Mouse (Mus musculus) hindbrain, embryonic 14.5 days (tissue): Measurements from ENCODE around the gene Gm20683. TPM values are rescaled to one million over a fixed set of nuclear protein-coding genes. Genes with fewer than 3 reads are reported as not detected.

ENCODE experiments used
- ATAC-seq: fragments of 200-750 bp; cut with Nextera tagmentation; 2 replicates; pipeline ENCODE4 v1.8.0; 2017; ENCODE audit warnings: moderate number of reproducible peaks, mild to moderate bottlenecking, moderate TSS enrichment, moderate library complexity; ENCODE audit not compliant: low FRiP score
- DNase-seq: peaks from one replicate; pipeline ENCODE4 v3.0.0-alpha.2; 2015; ENCODE audit warnings: low spot score
- H3K27ac ChIP-seq: fragments of 300-500 bp; sonication (generic); 2 replicates; pipeline ENCODE4 v1.5.1; 2014; ENCODE audit warnings: mild to moderate bottlenecking, moderate library complexity
- H3K27me3 ChIP-seq: fragments of 300-500 bp; sonication (generic); 2 replicates; pipeline ENCODE4 v1.6.1; 2014; ENCODE audit warnings: mild to moderate bottlenecking, low read length, mixed read lengths; ENCODE audit not compliant: control insufficient read depth, insufficient read depth
- H3K36me3 ChIP-seq: fragments of 300-500 bp; sonication (generic); replicated peaks from 2 replicates; pipeline ENCODE4 v1.6.1; 2014; ENCODE audit not compliant: control insufficient read depth, insufficient read depth
- H3K4me1 ChIP-seq: fragments of 300-500 bp; sonication (generic); replicated peaks from 2 replicates; pipeline ENCODE4 v1.6.1; 2014; ENCODE audit warnings: antibody characterized with exemption, low read length, mixed read lengths; ENCODE audit not compliant: control insufficient read depth, insufficient read depth
- H3K4me2 ChIP-seq: fragments of 300-500 bp; sonication (generic); replicated peaks from 2 replicates; pipeline ENCODE4 v1.6.1; 2014; ENCODE audit warnings: mild to moderate bottlenecking, moderate library complexity
- H3K4me3 ChIP-seq: fragments of 300-500 bp; sonication (generic); replicated peaks from 2 replicates; pipeline ENCODE4 v1.5.1; 2014; ENCODE audit warnings: mild to moderate bottlenecking, low read length
- H3K9ac ChIP-seq: fragments of 300-500 bp; sonication (generic); 2 replicates; pipeline ENCODE4 v1.6.1; 2014
- H3K9me3 ChIP-seq: fragments of 300-500 bp; sonication (generic); 2 replicates; pipeline ENCODE4 v1.6.1; 2016; ENCODE audit warnings: low read length; ENCODE audit not compliant: control insufficient read depth
- WGBS: fragments of 180-500 bp; shearing (Covaris S2); extraction: QIAGEN DNeasy Blood & Tissue Kit; methylation state at CpG from one replicate; pipeline ENCODE4 v1.1.7; 2014; 5-methylcytosine and 5-hydroxymethylcytosine counted together
- polyA plus RNA-seq: library from polyadenylated mRNA; unstranded; fragments of >200 nt; fragmentation: Nextera tagmentation; extraction: Ambion mirVana; gene quantifications from 2 replicates; pipeline ENCODE4 v1.2.1, GENCODE M21; 2014

The Gm20683 gene
- polyA plus RNA-seq, 1 experiment from 2014 or later = 8.7 TPM

GRCm38 (mm10) chr17:25860832-25861703 is 19.5 kb upstream of the Gm20683 start, which contains the start of gene Wdr90:
Gene Wdr90 (minus strand): TSS chr17:25861501.
- 4% methylated on average over 61 of the region's 65 CpGs for WGBS
- Histone ChIP-seq H3K9me3 (no peaks in the 10 kb centered on the region), H3K4me3 (peak within 1 kb of the TSS; percentile 68), H3K27ac (peak within 1 kb of the TSS; percentile 90), H3K4me2 (peak within 1 kb of the TSS; percentile 94), H3K36me3 (no peaks in the 10 kb centered on the region), H3K4me1 (peaks cover 14% of the 10 kb centered on the region), H3K9ac (peak within 1 kb of the TSS; percentile 83), H3K27me3 (no peaks in the 10 kb centered on the region)
- DNase-seq (peak; percentile 95), ATAC-seq (peak; percentile 93)

- Histone ChIP-seq H3K9me3 (no peaks in the 10 kb centered on the region), H3K4me1 (peaks cover 14% of the 10 kb centered on the region), H3K9ac (peak overlapping the region; percentile 83; the same call in 1 of the 2 replicates), H3K4me3 (peak overlapping the region; percentile 68; the same call in 1 of the 2 replicates), H3K36me3 (no peaks in the 10 kb centered on the region), H3K4me2 (peak overlapping the region; percentile 94), H3K27ac (no peak overlapping the region), H3K27me3 (no peaks in the 10 kb centered on the region)
- ATAC-seq (no peak), DNase-seq (no peak)
- WGBS = 94% methylated on average over 6 of the region's 6 CpGs
Measured at GRCm38 (mm10) chr17:25860229-25860628, 18.7 kb upstream of the Gm20683 start.

- H3K9me3 ChIP-seq = no peaks in the 10 kb centered on the region
Measured at GRCm38 (mm10) chr17:25844396-25844901, 2.9 kb upstream of the Gm20683 start, which contains the start of gene Rhot2. Gene Rhot2 (minus strand): TSS chr17:25844851.

DNA sequence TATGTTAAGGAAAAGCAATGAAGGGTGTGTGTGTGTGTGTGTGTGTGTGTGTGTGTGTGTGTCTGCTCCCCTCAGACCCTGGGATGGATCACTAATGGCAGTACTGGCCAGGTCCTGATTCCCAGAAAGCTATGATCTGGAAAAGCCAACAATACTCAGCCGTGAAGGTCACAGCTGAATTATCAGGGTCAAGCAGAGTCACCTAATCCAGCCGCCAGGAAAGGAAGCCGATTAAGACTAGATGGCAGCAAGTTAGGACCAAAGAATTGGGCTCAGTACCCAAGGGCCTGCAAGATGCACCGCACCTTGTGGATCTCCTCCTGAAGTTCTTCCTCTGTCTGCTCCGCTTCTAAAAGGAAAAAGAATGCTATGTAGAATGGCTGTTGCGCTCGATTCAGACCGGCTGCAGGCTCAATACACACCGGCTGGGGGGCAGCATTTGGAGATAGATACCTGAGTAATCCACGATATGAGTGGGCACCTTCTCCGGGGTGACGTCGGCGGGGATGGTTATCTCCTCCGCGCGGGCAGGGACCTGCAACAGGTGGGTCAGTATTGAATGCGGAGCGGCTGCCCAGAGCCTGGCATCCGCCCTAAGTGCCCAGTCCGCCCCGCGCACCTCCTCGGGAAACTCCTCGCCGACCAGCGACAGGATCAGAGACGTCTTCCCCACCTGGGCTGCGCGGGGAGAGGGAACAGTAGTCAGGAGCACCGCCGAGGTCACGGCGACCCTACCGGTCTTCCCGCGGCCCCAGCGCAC is 2.3 kb upstream of the Gm20683 start:
- DNase-seq (no peak), ATAC-seq (peak; percentile 42)
- Histone ChIP-seq H3K27me3 (no peaks in the 10 kb centered on the region), H3K4me2 (peak overlapping the region; percentile 95), H3K9ac (peak overlapping the region; percentile 86), H3K4me3 (peak overlapping the region; percentile 82), H3K27ac (peak overlapping the region; percentile 66), H3K36me3 (peaks cover 54% of the 10 kb centered on the region), H3K4me1 (peaks cover 9% of the 10 kb centered on the region; the same call in 1 of the 2 replicates), H3K9me3 (no peaks in the 10 kb centered on the region)
- 4% methylated on average over 37 of the region's 38 CpGs for WGBS

More at GRCm38 (mm10) chr17:25844396-25844901, 2.9 kb upstream of the Gm20683 start, which contains the start of gene Rhot2:
- H3K4me2 ChIP-seq = peak within 1 kb of the TSS; percentile 95
- H3K27ac ChIP-seq = peak within 1 kb of the TSS; percentile 66
- no peaks in the 10 kb centered on the region for H3K27me3 ChIP-seq
- peaks cover 9% of the 10 kb centered on the region; the same call in 1 of the 2 replicates for H3K4me1 ChIP-seq
- DNase-seq (peak; percentile 89), ATAC-seq (peak; percentile 94)
- under 1% methylated on average over 20 of the region's 21 CpGs for WGBS
- peak within 1 kb of the TSS; percentile 86 for H3K9ac ChIP-seq
- peaks cover 54% of the 10 kb centered on the region for H3K36me3 ChIP-seq
- peak within 1 kb of the TSS; percentile 82 for H3K4me3 ChIP-seq

GRCm38 (mm10) chr17:25843122-25843521 is 1.6 kb upstream of the Gm20683 start:
- H3K4me3 ChIP-seq = peak overlapping the region; percentile 82
- WGBS = 94% methylated on average over 4 of the region's 4 CpGs
- no peak overlapping the region for H3K27ac ChIP-seq
- 0 out of 2 replicates have a peak overlapping the region, but pooled peaks have one; percentile 20 for H3K9ac ChIP-seq
- no peaks in the 10 kb centered on the region for H3K27me3 ChIP-seq
- ATAC-seq = no peak
- H3K4me1 ChIP-seq = peaks cover 10% of the 10 kb centered on the region; the same call in 1 of the 2 replicates
- H3K36me3 ChIP-seq = peaks cover 57% of the 10 kb centered on the region
- DNase-seq = no peak
- H3K9me3 ChIP-seq = no peaks in the 10 kb centered on the region
- H3K4me2 ChIP-seq = peak overlapping the region; percentile 95

- H3K9ac ChIP-seq = no peak overlapping the region
- no peaks in the 10 kb centered on the region for H3K27me3 ChIP-seq
- 85% methylated on average over 3 of the region's 3 CpGs for WGBS
- DNase-seq (no peak), ATAC-seq (no peak)
- H3K27ac ChIP-seq = no peak overlapping the region
- no peaks in the 10 kb centered on the region for H3K9me3 ChIP-seq
- peaks cover 16% of the 10 kb centered on the region for H3K4me1 ChIP-seq
- H3K4me2 ChIP-seq = no peak overlapping the region
- H3K36me3 ChIP-seq = peaks cover 56% of the 10 kb centered on the region
- H3K4me3 ChIP-seq = no peak overlapping the region
Measured at GRCm38 (mm10) chr17:25842509-25842908, 946 bp upstream of the Gm20683 start.

DNA sequence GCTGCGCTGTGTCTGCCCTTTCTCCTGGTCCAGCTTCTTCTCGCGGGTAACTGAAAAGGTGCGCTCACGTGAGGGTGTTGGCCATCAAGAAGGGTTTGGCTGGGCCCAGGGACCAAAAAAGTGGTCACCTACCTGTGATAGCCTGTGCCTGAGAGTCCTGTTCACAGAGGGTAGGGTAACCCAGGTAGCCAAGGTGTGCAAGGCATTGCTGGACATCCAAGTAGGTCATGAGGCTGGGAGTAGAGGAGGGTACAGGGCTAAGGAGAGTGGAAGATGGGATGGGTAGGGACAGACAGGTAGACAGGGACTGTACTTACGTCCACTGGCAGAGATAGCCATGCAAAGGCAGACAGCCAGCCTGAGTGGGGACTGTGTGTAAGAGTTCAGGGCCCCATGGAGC is 1.0 kb downstream of the Gm20683 start:
- DNase-seq (no peak), ATAC-seq (no peak)
- H3K27me3 ChIP-seq = no peaks in the 10 kb centered on the region
- no peak overlapping the region for H3K9ac ChIP-seq
- no peak overlapping the region for H3K27ac ChIP-seq
- 94% methylated on average over 6 of the region's 6 CpGs for WGBS
- peaks cover 51% of the 10 kb centered on the region for H3K36me3 ChIP-seq
- H3K4me2 ChIP-seq = no peak overlapping the region
- peaks cover 36% of the 10 kb centered on the region for H3K4me1 ChIP-seq
- no peak overlapping the region for H3K4me3 ChIP-seq
- H3K9me3 ChIP-seq = no peaks in the 10 kb centered on the region

DNA sequence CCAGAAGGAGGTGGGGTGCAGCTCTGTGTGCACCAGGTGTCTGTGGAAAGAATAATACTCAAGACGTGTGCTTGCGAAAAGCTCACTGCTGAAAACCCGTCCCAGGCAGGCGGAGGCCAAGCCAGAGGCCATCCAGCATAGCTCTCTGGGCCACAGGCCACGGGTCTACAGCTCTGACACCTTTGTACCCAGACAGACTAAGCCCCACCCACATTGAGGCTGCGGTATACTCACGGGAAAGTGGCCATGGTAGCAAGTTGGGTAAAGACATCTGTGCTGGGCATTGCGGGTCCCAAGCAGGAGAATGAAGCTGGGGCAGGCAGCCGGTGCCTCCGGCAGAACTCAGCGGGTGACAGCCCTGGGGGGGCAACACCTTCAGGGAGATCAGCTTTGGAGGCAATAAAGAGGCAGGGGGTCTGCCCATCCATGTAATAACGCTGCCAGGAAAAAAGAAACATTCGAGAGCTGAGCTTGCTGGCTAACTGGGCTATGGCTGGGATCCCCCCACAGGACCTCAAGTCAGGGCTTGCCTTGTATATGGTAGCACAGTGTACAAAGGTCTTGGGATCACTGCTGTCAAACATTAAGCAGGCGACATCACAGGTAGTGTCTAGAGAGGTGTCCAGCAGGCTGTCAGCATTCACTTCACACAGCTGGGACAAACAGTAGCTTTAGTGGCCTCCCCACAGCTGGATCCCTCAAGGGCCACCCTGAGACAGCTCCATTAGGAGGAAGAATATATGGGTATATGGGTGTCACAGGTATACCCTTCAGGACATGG is 1.9 kb downstream of the Gm20683 start:
- no peak for DNase-seq
- ATAC-seq = no peak
- H3K27ac ChIP-seq = no peak overlapping the region
- H3K27me3 ChIP-seq = no peaks in the 10 kb centered on the region
- H3K4me2 ChIP-seq = no peak overlapping the region
- peaks cover 45% of the 10 kb centered on the region for H3K4me1 ChIP-seq
- no peaks in the 10 kb centered on the region for H3K9me3 ChIP-seq
- H3K9ac ChIP-seq = no peak overlapping the region
- 87% methylated on average over 14 of the region's 14 CpGs for WGBS
- H3K4me3 ChIP-seq = no peak overlapping the region
- H3K36me3 ChIP-seq = peaks cover 50% of the 10 kb centered on the region
